Mouse (Mus musculus): ENCODE results near the gene Olfr1358. TPM values are rescaled to one million over a fixed set of nuclear protein-coding genes. Genes with fewer than 3 reads are reported as not detected.

Olfr1358 gene
- not detected in 2 replicates for polyA plus RNA-seq (2014; fragmentation: Nextera tagmentation; extraction: Ambion mirVana)

DNA sequence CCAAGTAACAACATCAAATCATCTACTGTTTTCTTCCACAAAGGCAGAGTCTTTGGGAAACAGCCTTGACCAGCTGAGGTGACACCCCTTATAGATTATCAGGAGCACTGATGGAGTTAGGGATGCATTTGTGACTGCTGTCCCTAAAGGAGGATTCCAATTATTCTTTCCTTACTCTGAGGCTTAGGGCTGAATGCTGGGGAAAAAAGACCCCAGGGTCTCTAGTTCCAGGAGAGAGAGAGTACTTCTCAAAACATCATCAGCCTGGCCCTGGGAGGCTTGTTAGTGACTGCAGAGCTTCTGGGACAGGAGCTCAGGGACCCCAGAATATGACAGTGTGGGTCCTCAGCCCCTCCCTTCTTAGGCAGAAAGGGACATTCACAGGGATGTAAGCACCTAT lies at the start of gene Olfr1358:
Gene Olfr1358, plus strand, starts transcription at position 301 of the 400 bp plus-strand sequence.
- Histone ChIP-seq H3K9me3 (ENCODE audit: control insufficient read depth, low read length) (no peaks in the 10 kb centered on the region), H3K4me2 (no peak within 1 kb of the TSS), H3K4me3 (ENCODE audit: low read depth, low read length) (no peak within 1 kb of the TSS), H3K4me1 (ENCODE audit: control insufficient read depth, insufficient read depth, low read length) (no peaks in the 10 kb centered on the region), H3K27me3 (ENCODE audit: control insufficient read depth, insufficient read depth, low read length) (no peaks in the 10 kb centered on the region), H3K27ac (ENCODE audit: low read depth, low read length) (no peak within 1 kb of the TSS), H3K9ac (ENCODE audit: low read length) (no peak within 1 kb of the TSS), H3K36me3 (ENCODE audit: control insufficient read depth, insufficient read depth, low read length) (no peaks in the 10 kb centered on the region)
- DNase-seq (ENCODE audit: low spot score, missing footprints) (no peak), ATAC-seq (ENCODE audit: low FRiP score) (no peak)

DNA sequence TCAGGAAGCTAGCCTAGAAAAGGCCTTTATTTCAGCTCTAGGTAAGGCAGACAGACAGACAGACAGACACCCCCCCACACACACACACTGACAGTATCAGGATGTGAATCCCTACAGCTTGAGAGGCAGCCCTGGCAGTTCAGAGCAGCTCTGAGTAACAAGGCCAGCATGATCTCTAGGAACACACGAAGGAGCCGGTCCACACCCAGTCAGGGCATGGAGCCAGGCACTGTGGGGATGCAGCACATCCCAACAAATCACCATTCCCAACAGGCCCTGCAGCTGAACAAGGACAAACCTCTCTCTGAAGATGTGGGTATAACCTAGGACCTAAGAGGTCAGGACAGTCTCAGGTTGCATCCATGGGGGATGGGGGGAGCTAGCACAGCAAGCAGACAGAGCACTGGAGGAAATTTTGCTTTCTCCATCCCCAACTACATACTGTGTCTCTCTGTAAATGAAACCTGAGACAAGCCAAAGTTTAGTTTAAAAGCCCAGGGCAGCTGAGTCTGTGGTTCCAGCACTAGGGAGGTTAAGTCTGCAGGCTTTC lies 49.4 kb upstream of the Olfr1358 start:
- no peaks in the 10 kb centered on the region for H3K9me3 ChIP-seq (ENCODE audit: control insufficient read depth, low read length)
- 72% methylated on average over 2 of the region's 2 CpGs for WGBS
- H3K4me1 ChIP-seq (ENCODE audit: control insufficient read depth, insufficient read depth, low read length) = peaks cover 6% of the 10 kb centered on the region
- no peak overlapping the region for H3K9ac ChIP-seq (ENCODE audit: low read length)
- ATAC-seq (ENCODE audit: low FRiP score) = no peak
- no peak overlapping the region for H3K27ac ChIP-seq (ENCODE audit: low read depth, low read length)
- no peak overlapping the region for H3K4me3 ChIP-seq (ENCODE audit: low read depth, low read length)
- no peaks in the 10 kb centered on the region for H3K36me3 ChIP-seq (ENCODE audit: control insufficient read depth, insufficient read depth, low read length)
- H3K4me2 ChIP-seq = no peak overlapping the region
- no peak for DNase-seq (ENCODE audit: low spot score, missing footprints)
- H3K27me3 ChIP-seq (ENCODE audit: control insufficient read depth, insufficient read depth, low read length) = no peaks in the 10 kb centered on the region

DNA sequence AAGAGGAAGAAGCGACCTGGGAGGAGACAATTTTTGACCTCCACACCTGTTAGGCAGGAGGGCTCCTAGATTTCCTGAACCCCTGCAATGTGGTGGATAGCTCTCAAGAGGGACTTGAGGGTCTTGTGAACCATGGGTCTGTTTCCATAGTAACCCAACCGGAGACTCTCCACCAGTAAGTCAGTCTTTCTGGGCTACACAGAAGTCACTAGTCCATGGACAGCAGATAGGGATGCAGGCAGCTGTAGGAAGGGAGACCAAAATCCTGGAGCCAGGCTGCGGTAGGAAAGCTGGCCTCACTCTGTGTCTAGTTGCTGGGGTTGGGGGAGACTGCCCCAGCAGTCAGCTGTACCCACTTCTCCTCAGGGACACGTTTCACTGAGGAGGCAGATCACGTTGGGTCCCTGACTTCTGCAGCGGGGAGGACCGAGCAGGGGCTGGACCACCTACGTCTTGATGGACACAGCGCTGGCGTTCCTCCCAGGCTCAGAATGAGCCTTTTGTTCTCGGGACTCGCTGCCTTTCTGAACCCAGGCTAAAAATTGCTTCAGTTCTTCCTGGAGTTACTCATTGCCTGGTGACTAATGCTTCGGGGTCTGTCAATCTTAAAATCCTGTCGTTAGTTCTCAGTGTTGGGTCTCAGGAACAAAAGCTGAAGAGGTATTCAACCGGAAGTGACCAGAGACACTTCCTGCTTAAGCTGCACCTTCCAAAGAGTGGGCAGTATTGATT lies 46.5 kb upstream of the Olfr1358 start:
- no peak for DNase-seq (ENCODE audit: low spot score, missing footprints)
- ATAC-seq (ENCODE audit: low FRiP score) = peak; percentile 30; the same call in 1 of the 2 replicates
- WGBS = 43% methylated on average over 15 of the region's 15 CpGs
- H3K4me2 ChIP-seq = no peak overlapping the region
- H3K27ac ChIP-seq (ENCODE audit: low read depth, low read length) = no peak overlapping the region
- no peaks in the 10 kb centered on the region for H3K36me3 ChIP-seq (ENCODE audit: control insufficient read depth, insufficient read depth, low read length)
- H3K4me3 ChIP-seq (ENCODE audit: low read depth, low read length) = no peak overlapping the region
- H3K9ac ChIP-seq (ENCODE audit: low read length) = no peak overlapping the region
- no peaks in the 10 kb centered on the region for H3K27me3 ChIP-seq (ENCODE audit: control insufficient read depth, insufficient read depth, low read length)
- H3K4me1 ChIP-seq (ENCODE audit: control insufficient read depth, insufficient read depth, low read length) = no peaks in the 10 kb centered on the region; the same call in 1 of the 2 replicates
- H3K9me3 ChIP-seq (ENCODE audit: control insufficient read depth, low read length) = no peaks in the 10 kb centered on the region

DNA sequence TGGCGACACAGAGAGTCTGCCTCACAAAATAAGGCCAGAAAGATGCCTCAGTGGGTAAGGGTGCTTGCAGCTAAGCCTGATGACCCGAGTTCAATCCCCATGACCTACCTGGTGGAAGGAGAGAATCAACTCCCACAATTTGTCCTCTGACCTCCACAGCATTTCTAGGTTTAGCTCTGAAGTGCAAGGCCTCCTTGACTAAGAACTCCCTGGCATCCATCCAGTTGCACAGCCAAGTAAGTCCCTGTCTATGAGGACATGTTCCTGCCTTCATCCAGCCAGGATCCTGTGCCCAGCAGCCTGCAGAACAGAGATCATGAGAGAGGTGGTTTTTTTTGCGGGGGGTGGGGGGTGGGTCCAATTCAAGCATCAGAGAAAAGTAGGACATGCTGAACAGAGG lies 45.2 kb upstream of the Olfr1358 start:
- ATAC-seq (ENCODE audit: low FRiP score) = no peak
- Histone ChIP-seq H3K4me3 (ENCODE audit: low read depth, low read length) (no peak overlapping the region), H3K27ac (ENCODE audit: low read depth, low read length) (no peak overlapping the region), H3K4me1 (ENCODE audit: control insufficient read depth, insufficient read depth, low read length) (no peaks in the 10 kb centered on the region; the same call in 1 of the 2 replicates), H3K9me3 (ENCODE audit: control insufficient read depth, low read length) (no peaks in the 10 kb centered on the region), H3K36me3 (ENCODE audit: control insufficient read depth, insufficient read depth, low read length) (no peaks in the 10 kb centered on the region), H3K9ac (ENCODE audit: low read length) (no peak overlapping the region), H3K4me2 (no peak overlapping the region), H3K27me3 (ENCODE audit: control insufficient read depth, insufficient read depth, low read length) (no peaks in the 10 kb centered on the region)
- no peak for DNase-seq (ENCODE audit: low spot score, missing footprints)
- WGBS = 76% methylated on average over 3 of the region's 3 CpGs

DNA sequence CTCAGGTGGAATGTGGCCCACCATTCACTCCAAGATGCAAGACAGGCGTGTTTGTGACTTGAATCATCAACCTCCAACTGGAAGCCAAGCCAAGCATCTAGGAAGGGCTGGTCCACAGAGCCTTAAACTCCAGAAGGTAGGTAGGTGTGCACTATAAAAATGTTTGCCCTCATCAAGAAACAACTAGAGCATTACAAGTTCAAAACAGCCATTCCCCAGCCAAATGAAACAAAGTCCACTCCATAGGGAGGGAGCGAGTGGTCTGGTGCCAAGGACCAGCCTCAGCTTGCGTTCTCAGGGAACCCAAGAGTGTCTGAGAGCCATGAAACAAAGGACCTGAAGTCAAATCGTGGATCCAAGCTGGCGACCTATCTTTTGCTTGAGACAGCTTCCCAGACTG lies 43.8 kb upstream of the Olfr1358 start:
- Histone ChIP-seq H3K9me3 (ENCODE audit: control insufficient read depth, low read length) (no peaks in the 10 kb centered on the region), H3K4me1 (ENCODE audit: control insufficient read depth, insufficient read depth, low read length) (no peaks in the 10 kb centered on the region; the same call in 1 of the 2 replicates), H3K4me3 (ENCODE audit: low read depth, low read length) (no peak overlapping the region), H3K27me3 (ENCODE audit: control insufficient read depth, insufficient read depth, low read length) (no peaks in the 10 kb centered on the region), H3K9ac (ENCODE audit: low read length) (no peak overlapping the region), H3K36me3 (ENCODE audit: control insufficient read depth, insufficient read depth, low read length) (no peaks in the 10 kb centered on the region), H3K4me2 (no peak overlapping the region), H3K27ac (ENCODE audit: low read depth, low read length) (no peak overlapping the region)
- no peak for DNase-seq (ENCODE audit: low spot score, missing footprints)
- 58% methylated on average over 5 of the region's 5 CpGs for WGBS
- no peak for ATAC-seq (ENCODE audit: low FRiP score)

DNA sequence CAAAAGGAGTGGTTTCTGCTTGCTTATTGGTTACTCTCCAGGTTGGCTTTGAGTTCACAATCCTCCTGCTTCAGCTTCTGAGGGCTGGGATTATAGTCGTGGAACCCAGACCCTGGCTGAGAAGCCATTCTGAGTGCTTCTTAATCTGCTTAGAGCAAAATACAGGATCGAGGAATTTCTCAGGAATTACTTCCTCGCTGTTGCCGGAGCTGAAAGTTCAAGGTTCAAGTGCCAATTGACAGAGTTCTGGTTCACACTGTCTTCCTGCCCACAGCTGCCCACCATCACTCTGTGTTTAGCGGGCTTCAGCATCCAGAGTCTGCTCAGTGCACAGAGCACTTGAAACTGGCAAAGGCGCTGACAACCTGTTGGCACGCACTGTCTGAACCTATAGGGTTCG lies 42.5 kb upstream of the Olfr1358 start:
- no peak for ATAC-seq (ENCODE audit: low FRiP score)
- no peaks in the 10 kb centered on the region for H3K27me3 ChIP-seq (ENCODE audit: control insufficient read depth, insufficient read depth, low read length)
- 72% methylated on average over 8 of the region's 8 CpGs for WGBS

DNA sequence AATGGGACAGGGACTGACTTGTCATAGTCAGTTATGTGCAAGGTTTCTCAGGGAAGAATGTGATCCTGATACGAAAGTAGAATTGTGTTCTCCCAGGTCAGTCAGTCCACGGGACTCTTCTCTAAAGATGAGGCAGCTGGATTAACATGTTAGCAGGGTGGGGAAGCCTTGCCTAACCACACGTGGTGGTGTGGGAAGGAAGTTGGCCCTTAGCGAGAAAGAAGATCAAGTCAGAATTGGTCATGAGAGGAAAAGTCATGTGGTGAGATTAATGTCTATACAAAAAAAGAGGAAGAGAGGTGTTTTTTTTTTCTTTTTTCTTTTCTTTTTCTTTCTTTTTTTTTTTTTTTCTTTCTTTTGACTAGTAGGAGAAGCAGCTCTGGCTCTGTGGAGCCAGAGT lies 40.4 kb upstream of the Olfr1358 start:
- WGBS = 77% methylated on average over 4 of the region's 4 CpGs
- Histone ChIP-seq H3K4me1 (ENCODE audit: control insufficient read depth, insufficient read depth, low read length) (0 out of 2 replicates have a peak, but pooled peaks cover 4% of the 10 kb centered on the region), H3K4me3 (ENCODE audit: low read depth, low read length) (no peak overlapping the region), H3K4me2 (no peak overlapping the region), H3K9ac (ENCODE audit: low read length) (no peak overlapping the region), H3K36me3 (ENCODE audit: control insufficient read depth, insufficient read depth, low read length) (no peaks in the 10 kb centered on the region), H3K9me3 (ENCODE audit: control insufficient read depth, low read length) (no peaks in the 10 kb centered on the region), H3K27me3 (ENCODE audit: control insufficient read depth, insufficient read depth, low read length) (no peaks in the 10 kb centered on the region), H3K27ac (ENCODE audit: low read depth, low read length) (no peak overlapping the region)
- ATAC-seq (ENCODE audit: low FRiP score) = no peak
- no peak for DNase-seq (ENCODE audit: low spot score, missing footprints)

More for the DNA sequence above, 42.5 kb upstream of the Olfr1358 start:
- H3K9ac ChIP-seq (ENCODE audit: low read length) = no peak overlapping the region
- no peak overlapping the region for H3K27ac ChIP-seq (ENCODE audit: low read depth, low read length)
- H3K9me3 ChIP-seq (ENCODE audit: control insufficient read depth, low read length) = no peaks in the 10 kb centered on the region
- H3K4me3 ChIP-seq (ENCODE audit: low read depth, low read length) = no peak overlapping the region
- no peaks in the 10 kb centered on the region for H3K36me3 ChIP-seq (ENCODE audit: control insufficient read depth, insufficient read depth, low read length)
- DNase-seq (ENCODE audit: low spot score, missing footprints) = no peak
- no peaks in the 10 kb centered on the region; the same call in 1 of the 2 replicates for H3K4me1 ChIP-seq (ENCODE audit: control insufficient read depth, insufficient read depth, low read length)
- H3K4me2 ChIP-seq = no peak overlapping the region

DNA sequence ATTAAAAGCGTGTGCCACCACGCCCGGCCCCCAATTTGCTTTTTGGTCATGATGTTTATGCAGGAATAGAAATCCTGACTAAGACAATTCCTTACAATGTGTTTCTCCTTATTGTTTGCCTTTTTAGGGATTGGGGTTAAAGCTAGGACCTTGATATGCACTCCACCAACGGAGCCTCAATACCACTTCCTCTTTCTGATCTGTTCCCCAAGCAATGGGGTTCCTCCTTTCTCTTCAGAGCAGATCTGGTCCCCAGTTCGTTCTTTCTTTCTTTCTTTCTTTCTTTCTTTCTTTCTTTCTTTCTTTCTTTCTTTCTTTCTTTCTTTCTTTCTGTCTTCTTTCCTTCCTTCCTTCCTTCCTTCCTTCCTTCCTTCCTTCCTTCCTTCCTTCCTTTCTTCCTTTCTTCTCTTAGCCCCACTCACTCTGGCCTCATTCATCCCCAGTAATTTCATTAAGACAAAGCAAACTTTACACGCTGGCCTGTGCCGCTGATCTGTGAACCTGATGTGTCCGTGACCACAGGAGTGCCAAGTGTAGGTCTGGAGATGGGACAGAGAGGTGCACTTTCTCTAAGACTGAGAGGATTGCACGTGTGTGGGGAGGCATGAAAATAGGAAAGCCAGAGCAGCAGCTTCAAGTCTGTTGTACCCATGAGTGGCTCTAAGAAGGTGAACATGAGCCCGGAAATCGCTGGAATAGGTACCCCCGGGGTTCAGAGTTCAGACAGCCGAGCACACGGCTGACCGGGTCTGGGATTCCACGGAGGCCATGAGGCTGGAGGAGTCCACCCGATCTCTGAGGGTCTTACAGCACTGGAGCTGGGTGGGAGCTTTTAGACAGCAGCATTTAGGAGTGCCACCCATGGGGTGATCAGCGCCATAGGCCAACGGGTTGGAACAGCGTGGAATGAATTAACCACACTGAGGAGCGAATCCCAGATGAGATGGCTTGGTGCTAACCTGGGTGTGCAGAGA lies 36.0 kb upstream of the Olfr1358 start:
- DNase-seq (ENCODE audit: low spot score, missing footprints) = no peak
- peak overlapping the region; percentile 42 for H3K4me3 ChIP-seq (ENCODE audit: low read depth, low read length)
- H3K4me1 ChIP-seq (ENCODE audit: control insufficient read depth, insufficient read depth, low read length) = 0 out of 2 replicates have a peak, but pooled peaks cover 4% of the 10 kb centered on the region
- H3K36me3 ChIP-seq (ENCODE audit: control insufficient read depth, insufficient read depth, low read length) = no peaks in the 10 kb centered on the region
- peak overlapping the region; percentile 81 for H3K4me2 ChIP-seq
- H3K9ac ChIP-seq (ENCODE audit: low read length) = peak overlapping the region; percentile 57; the same call in 1 of the 2 replicates
- WGBS = 37% methylated on average over 21 of the region's 21 CpGs
- peak; percentile 3; the same call in 1 of the 2 replicates for ATAC-seq (ENCODE audit: low FRiP score)
- no peaks in the 10 kb centered on the region for H3K9me3 ChIP-seq (ENCODE audit: control insufficient read depth, low read length)
- no peak overlapping the region for H3K27ac ChIP-seq (ENCODE audit: low read depth, low read length)
- peaks cover 7% of the 10 kb centered on the region; the same call in 1 of the 2 replicates for H3K27me3 ChIP-seq (ENCODE audit: control insufficient read depth, insufficient read depth, low read length)
